Mouse (Mus musculus): Measurements from ENCODE around the gene Rdh16. TPM values are rescaled to one million over a fixed set of nuclear protein-coding genes. Genes with fewer than 3 reads are reported as not detected.
"Not testable (repeated sequence)": the region's sequence is repeated elsewhere in the genome, so short reads cannot be mapped to it uniquely, and the experiment has no call there.

The Rdh16 gene
- total RNA-seq, 2 experiments from 2014 or later: 0.17 to 0.26 TPM

GRCm38 (mm10) chr10:127848089-127848488, 47.1 kb downstream of the Rdh16 start:
- TF ChIP-seq CTCF (conservative IDR thresholded peaks at IDR 0.05): no peak
- H3K27ac ChIP-seq: no peak overlapping the region
- DNase-seq (ENCODE audit: low spot score in 2 of 2): no peak

GRCm38 (mm10) chr10:127849628-127850027, 48.7 kb downstream of the Rdh16 start, which contains the start of gene Rdh19:
Rdh19 (plus strand) TSS chr10:127849928.
- TF ChIP-seq CTCF (conservative IDR thresholded peaks at IDR 0.05): no peak
- Histone ChIP-seq H3K27ac (no peak within 1 kb of the TSS), H3K4me3 (no peak within 1 kb of the TSS)
- no peak for DNase-seq (ENCODE audit: low spot score in 2 of 2)

More at GRCm38 (mm10) chr10:127848089-127848488, 47.1 kb downstream of the Rdh16 start:
- no peak overlapping the region for H3K4me3 ChIP-seq

GRCm38 (mm10) chr10:127856376-127856775, 55.4 kb downstream of the Rdh16 start:
- Histone ChIP-seq H3K4me3 (no peak overlapping the region), H3K27ac (no peak overlapping the region)
- no peak for TF ChIP-seq CTCF (conservative IDR thresholded peaks at IDR 0.05)
- DNase-seq (ENCODE audit: low spot score in 2 of 2): peak; percentile 21 to 40

GRCm38 (mm10) chr10:127864931-127865330, 64.0 kb downstream of the Rdh16 start:
- Histone ChIP-seq H3K27ac (no peak overlapping the region), H3K4me3 (no peak overlapping the region)
- no peak for TF ChIP-seq CTCF (conservative IDR thresholded peaks at IDR 0.05)
- no peak for DNase-seq (ENCODE audit: low spot score in 2 of 2)

GRCm38 (mm10) chr10:127866232-127866631, 65.3 kb downstream of the Rdh16 start, which contains the start of gene Rdh16f2:
Rdh16f2 (plus strand) TSS chr10:127866474.
- Histone ChIP-seq H3K27ac (no peak within 1 kb of the TSS), H3K4me3 (no peak within 1 kb of the TSS)
- DNase-seq (ENCODE audit: low spot score in 2 of 2): no peak
- TF ChIP-seq CTCF (conservative IDR thresholded peaks at IDR 0.05): no peak

GRCm38 (mm10) chr10:127872484-127872883, 71.5 kb downstream of the Rdh16 start:
- H3K4me3 ChIP-seq: no peak overlapping the region
- DNase-seq (ENCODE audit: low spot score in 2 of 2): no peak
- peak; percentile 70 for TF ChIP-seq CTCF (conservative IDR thresholded peaks at IDR 0.05)
- no peak overlapping the region for H3K27ac ChIP-seq

- TF ChIP-seq CTCF (conservative IDR thresholded peaks at IDR 0.05): no peak
- Histone ChIP-seq H3K27ac (no peak overlapping the region), H3K4me3 (no peak overlapping the region)
- DNase-seq (ENCODE audit: low spot score in 2 of 2): no peak
Observed at GRCm38 (mm10) chr10:127877681-127878080, 76.7 kb downstream of the Rdh16 start.

GRCm38 (mm10) chr10:127878262-127879057, 77.5 kb downstream of the Rdh16 start:
- no peak for TF ChIP-seq CTCF (conservative IDR thresholded peaks at IDR 0.05)
- H3K27ac ChIP-seq: no peak overlapping the region
- no peak overlapping the region for H3K4me3 ChIP-seq
- no peak for DNase-seq (ENCODE audit: low spot score in 2 of 2)

GRCm38 (mm10) chr10:127879155-127879688, 78.3 kb downstream of the Rdh16 start:
- no peak for TF ChIP-seq CTCF (conservative IDR thresholded peaks at IDR 0.05)
- no peak for DNase-seq (ENCODE audit: low spot score in 2 of 2)
- no peak overlapping the region for H3K4me3 ChIP-seq
- H3K27ac ChIP-seq: no peak overlapping the region

GRCm38 (mm10) chr10:127881041-127881440, 80.1 kb downstream of the Rdh16 start:
- no peak overlapping the region for H3K4me3 ChIP-seq
- no peak for TF ChIP-seq CTCF (conservative IDR thresholded peaks at IDR 0.05)
- DNase-seq (ENCODE audit: low spot score in 2 of 2): no peak
- H3K27ac ChIP-seq: no peak overlapping the region

GRCm38 (mm10) chr10:127886551-127886950, 85.6 kb downstream of the Rdh16 start:
- TF ChIP-seq CTCF (conservative IDR thresholded peaks at IDR 0.05): no peak
- no peak for DNase-seq (ENCODE audit: low spot score in 2 of 2)
- Histone ChIP-seq H3K4me3 (no peak overlapping the region), H3K27ac (no peak overlapping the region)

- H3K4me3 ChIP-seq: no peak overlapping the region
- no peak for TF ChIP-seq CTCF (conservative IDR thresholded peaks at IDR 0.05)
- no peak overlapping the region for H3K27ac ChIP-seq
- no peak for DNase-seq (ENCODE audit: low spot score in 2 of 2)
Observed at GRCm38 (mm10) chr10:127886971-127887370, 86.0 kb downstream of the Rdh16 start.

GRCm38 (mm10) chr10:127888605-127889004, 87.7 kb downstream of the Rdh16 start, which contains the start of gene Rdh7:
Rdh7 (minus strand) TSS chr10:127888817.
- Histone ChIP-seq H3K4me3 (no peak within 1 kb of the TSS), H3K27ac (no peak within 1 kb of the TSS)
- no peak for TF ChIP-seq CTCF (conservative IDR thresholded peaks at IDR 0.05)
- no peak for DNase-seq (ENCODE audit: low spot score in 2 of 2)

GRCm38 (mm10) chr10:127891481-127891880, 90.5 kb downstream of the Rdh16 start:
- Histone ChIP-seq H3K27ac (no peak overlapping the region), H3K4me3 (no peak overlapping the region)
- TF ChIP-seq CTCF (conservative IDR thresholded peaks at IDR 0.05): no peak
- DNase-seq (ENCODE audit: low spot score in 2 of 2): no peak

- H3K4me3 ChIP-seq; DNase-seq (ENCODE audit: low spot score in 2 of 2); H3K27ac ChIP-seq: not testable (repeated sequence)
Observed at GRCm38 (mm10) chr10:127893163-127894022, 92.4 kb downstream of the Rdh16 start.

Measured in layer of hippocampus, adult 2 months (tissue).